Mouse (Mus musculus) lung, adult 18-20 months (tissue): ENCODE results near the gene Ociad2.

Experiments used
- DNase-seq, 2 experiments: peaks; one replicate each; pipeline ENCODE4 v3.0.0; 2022; ENCODE audit warnings: mixed read lengths in 2 of 2

Gene Ociad2

GRCm38 (mm10) chr5:73340723-73341235 is at the start of gene Ociad2:
Ociad2 (minus strand) TSS chr5:73341028.
- DNase-seq, result no peak

DNA sequence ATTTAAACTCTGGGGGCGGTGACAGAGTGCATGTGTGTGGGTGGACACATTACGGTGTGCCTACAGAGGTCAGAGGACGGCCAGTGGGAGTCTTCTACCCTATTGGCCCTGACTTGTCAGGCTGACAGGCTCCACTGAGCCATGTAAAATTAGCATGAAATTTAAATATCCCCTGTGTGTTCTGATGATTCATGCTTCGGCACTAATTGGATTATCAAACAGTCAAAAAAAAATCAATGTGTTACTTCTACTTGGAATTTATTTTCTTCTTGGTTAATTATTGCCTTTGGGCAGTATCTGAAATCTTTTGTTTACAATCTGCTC is 42.8 kb upstream of the Ociad2 start:
- DNase-seq, result no peak

DNA sequence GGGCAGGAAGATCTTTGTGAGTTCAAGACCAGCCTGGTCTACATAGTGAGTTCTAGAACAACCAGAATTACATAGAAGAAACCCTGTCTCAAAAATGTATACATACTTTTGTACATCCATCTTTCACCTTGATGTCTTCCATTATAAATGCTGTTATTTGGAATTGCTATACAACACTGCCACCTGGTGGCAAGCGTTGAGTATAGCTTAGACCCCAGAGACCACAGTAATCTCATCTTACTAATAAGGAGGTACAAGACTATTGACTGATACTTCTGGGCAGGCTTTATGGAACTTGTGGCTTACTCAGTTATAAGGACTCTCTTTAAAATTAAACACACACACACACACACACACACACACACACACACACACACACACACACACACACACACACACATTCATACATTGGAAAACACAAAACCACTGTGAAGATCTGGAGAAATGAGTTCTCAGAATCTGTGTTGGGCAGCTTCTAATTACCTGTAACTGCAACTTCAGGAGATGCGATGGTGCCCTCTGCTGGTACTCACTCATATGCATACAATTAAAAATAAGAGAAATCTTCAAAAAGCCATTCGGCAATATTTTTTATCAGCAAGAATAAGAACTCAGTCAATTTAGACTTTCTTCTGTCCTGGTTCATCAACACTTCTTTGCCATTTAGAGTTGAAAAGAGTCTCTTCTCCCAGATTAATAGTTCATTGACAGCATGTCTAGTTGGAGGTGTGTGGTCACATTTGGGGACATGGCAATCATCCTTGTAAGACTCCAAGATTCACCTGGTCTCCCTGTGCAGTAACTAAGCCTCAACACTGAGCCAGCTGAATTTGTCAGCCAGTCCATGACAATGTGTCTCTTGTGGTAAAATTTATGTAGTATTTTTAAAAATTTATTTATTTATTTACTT is 42.2 kb upstream of the Ociad2 start:
- peak; percentile 50 to 68 for DNase-seq

GRCm38 (mm10) chr5:73381976-73382540 is 41.2 kb upstream of the Ociad2 start:
- DNase-seq, result no peak

GRCm38 (mm10) chr5:73381510-73381909 is 40.7 kb upstream of the Ociad2 start:
- no peak for DNase-seq

DNA sequence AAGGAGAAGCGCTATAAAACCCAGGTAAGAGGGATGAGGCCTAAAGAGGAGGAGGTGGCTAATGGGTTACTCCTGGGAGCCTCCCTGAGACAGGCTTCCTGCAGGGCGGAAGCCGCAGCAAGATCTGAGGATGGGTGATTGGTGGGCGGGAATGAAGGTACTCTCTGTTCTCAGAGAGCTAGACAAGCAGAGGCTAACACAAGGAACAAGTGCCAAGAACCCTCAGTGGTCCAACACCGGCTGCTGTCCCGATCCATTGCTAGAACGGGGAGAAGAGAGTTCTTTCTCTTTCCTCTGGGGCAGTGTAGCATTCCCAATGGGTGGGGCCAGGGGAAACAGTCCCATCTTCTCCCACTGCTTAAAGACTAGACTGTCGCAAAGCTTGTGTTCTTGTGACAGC is 40.0 kb upstream of the Ociad2 start:
- DNase-seq, result no peak

DNA sequence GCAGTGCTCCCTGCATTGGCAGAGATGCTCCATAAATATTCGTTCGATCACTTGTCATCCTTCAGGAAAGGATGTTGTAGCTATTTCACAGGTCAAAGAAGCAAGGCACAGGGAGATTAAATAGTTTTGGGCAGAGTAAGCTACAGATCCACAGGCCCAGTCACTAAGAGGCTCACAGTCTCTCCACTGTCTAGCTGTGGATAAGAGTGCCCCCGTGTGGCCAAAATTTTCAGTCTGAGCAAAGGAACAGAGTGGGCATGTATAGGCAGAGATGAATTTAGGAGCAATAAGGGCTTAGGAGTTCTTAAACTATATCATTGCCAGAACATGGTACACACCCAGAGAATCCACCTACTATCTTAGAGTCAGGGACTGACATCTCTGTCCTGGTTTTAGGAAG is 39.1 kb upstream of the Ociad2 start:
- peak; percentile 71 to 76 for DNase-seq

DNA sequence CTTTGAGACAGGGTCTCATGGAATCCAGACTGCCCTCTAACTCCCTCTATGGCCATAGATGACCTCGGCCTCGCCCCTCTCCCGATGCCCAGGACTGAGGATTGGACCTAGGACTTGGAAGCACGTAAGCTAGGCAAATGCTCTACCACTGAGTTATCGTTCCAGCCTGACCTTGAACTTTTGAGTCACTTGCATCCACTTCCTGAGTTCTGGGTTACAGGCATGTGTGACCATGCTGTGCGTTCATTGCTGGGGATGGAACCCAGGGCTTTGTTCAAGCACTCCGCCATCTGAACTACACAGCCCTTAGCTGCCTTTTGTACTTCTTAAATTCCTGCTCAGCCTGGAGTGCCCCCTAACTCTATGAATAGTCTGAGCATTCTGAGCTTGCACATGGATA is 35.7 kb upstream of the Ociad2 start:
- DNase-seq, result no peak

- DNase-seq, result no peak
Observed at GRCm38 (mm10) chr5:73376041-73376440, 35.2 kb upstream of the Ociad2 start.

DNA sequence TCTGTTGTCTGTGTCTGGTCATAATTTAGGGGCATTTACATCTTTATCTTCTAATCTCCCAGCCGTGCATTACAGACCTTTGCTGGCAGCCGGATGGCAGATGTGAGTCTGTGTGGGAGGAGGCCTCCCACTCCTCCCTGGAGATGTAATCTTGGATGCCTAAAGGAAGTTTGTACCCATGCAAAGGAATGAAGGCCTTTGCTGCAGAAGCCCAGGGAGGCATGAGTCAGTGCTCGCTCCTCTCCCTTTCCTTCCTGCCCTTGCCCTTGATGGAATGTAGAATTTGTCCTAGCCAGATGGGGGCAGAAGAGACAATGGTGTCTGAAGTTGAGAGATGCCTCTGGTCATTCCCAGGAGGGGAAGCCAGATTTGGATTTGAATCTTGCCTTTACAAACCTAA is 32.4 kb upstream of the Ociad2 start:
- DNase-seq, result no peak

DNA sequence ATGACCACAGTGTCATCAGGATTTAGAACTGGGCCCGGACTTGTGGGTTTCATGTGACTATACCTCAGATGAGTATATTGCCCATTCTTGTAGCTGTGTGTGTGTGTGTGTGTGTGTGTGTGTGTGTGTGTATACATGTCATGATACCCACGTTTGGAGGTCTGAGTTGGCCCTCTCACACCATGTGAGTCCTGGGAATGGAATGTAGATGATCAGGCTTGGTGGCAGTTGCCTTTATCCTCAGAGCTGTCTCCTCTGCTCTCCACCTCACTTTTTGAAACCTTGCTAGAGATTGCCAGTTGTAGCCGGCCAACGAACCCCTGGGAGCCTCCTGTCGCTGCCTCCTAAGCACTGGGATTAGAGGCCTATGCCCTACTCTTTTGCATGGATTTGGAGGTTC is 31.8 kb upstream of the Ociad2 start:
- DNase-seq, result no peak

GRCm38 (mm10) chr5:73369731-73370130 is 28.9 kb upstream of the Ociad2 start:
- no peak for DNase-seq

- DNase-seq, result no peak
Observed at GRCm38 (mm10) chr5:73368845-73369447, 28.1 kb upstream of the Ociad2 start.

DNA sequence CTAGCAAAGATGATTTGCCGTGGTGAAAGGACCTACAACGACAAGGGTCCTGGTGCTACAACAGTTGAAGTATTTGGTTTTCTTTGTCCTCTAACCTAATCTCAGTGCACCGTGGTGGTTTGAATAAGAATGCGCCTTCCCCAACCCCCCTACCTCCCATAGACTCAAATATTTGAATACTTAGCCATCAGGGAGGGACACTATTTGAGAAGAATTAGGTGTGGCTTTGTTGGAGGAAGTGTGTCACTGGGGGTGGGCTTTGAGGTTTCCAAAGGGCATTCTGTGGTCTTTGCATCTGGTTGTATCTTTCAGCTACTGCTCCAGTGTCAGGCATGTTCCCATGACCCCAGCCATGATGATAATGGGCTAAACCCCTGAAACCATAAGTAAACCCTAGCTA is 27.1 kb upstream of the Ociad2 start:
- DNase-seq, result no peak

DNA sequence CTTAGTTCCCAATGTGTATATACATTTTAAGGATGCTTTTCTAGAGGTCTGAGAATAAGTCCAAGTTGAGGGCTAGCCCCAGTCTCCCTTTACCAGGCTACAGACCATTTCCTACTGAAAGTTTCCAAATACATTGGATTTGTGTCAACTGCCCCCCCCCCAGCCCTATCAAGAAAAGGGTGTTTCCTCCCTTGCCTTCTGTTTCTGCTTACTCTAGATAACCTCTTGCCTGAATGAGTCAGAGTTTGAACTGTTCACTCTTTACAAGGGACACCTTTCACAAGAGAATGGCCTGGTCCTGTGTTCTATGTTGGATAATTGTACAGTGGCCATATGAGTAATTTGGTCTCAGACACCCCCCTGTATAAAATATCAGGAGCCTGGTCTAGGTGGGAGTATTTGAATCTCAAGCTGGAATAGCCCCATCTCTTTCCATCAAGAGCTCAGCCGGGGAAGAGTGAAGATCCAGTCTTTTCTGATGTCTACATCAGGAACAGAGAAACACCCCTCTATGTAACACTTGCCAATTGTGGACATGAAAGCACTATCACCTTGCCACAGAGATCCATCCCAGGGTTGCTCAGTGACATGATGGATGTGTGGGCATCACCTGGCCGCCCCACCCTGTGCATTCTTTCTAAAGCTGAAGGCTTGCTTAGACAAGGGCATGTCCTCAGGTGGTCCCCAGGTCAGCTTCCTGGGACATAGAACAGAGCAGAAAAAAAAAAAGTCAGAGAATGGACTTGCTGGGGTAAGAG is 23.5 kb upstream of the Ociad2 start:
- no peak for DNase-seq

- DNase-seq, result no peak
Observed at GRCm38 (mm10) chr5:73362791-73363190, 22.0 kb upstream of the Ociad2 start.

GRCm38 (mm10) chr5:73362338-73362737 is 21.5 kb upstream of the Ociad2 start:
- DNase-seq, result no peak

- DNase-seq, result no peak
Observed at GRCm38 (mm10) chr5:73360240-73360639, 19.4 kb upstream of the Ociad2 start.

DNA sequence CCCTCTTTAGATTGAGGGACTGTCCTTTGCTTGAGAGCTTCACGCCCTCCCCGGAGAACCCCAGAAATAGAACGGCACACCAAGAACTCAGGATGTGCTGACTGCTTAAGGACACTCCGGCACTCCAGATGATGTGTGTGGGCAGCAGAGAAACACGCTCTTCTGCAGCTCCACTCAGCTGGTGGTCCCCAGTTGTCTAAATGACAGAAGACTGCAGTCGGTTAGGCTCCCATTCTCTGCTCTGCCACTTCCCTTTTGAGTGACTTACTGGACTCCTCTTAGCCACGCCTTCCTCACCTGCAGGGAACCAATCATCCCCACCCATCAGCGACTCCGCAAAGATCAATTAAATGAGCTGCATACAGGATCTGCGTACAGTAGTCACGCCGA is 18.9 kb upstream of the Ociad2 start:
- DNase-seq, result no peak

DNA sequence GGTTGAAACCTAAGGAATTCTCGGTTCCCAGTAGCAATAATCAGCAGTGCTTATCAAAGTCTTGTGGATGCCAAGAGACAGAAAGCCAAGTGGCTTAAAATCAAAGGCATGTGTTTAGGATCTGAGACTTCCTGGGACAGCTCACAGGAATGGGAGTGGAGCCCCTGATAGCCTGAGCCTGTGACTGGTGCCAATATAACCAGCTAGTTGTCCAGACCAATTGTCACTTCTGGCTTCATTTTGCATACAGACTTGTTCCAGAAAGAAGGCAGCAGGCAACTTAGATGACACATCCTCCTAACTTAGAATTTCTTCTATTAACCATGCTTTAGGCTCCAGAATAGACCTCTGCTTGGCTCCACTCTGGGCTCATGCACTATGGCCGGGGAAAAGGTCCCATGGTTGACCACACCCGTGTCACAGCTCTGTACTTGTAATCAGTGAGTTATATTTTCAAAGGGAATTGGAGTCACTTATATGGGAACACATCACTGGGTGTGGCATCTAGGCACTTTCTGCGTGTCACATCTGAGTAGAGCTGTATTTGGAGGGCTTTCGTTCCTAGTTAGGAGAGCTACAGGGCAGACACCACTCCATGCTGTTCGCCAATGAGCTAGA is 18.4 kb upstream of the Ociad2 start:
- no peak for DNase-seq

- no peak for DNase-seq
Observed at GRCm38 (mm10) chr5:73355393-73355792, 14.6 kb upstream of the Ociad2 start.

DNA sequence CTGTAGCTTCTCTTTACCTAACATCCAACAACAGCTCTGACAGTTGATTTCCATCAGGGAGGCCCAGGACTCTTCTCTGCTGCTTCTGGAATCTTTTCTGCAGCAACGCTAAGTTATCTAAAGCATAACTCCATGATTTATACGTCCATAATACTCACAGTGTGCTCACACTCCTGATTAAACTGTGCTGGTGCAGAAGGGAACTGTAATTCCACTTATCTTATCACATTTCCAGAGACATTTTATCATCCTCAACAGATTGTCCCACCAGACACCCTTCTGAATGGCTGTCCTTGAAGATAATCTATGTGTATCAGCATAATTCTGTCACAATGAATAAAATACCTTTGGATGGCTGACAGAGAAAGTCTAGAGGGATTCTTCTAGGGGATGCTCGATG is 13.2 kb upstream of the Ociad2 start:
- no peak for DNase-seq

- DNase-seq, result no peak
Observed at GRCm38 (mm10) chr5:73353519-73353918, 12.7 kb upstream of the Ociad2 start.
